10 mouse cellular contexts compared by ENCODE assay signal in the genomic region with DNA sequence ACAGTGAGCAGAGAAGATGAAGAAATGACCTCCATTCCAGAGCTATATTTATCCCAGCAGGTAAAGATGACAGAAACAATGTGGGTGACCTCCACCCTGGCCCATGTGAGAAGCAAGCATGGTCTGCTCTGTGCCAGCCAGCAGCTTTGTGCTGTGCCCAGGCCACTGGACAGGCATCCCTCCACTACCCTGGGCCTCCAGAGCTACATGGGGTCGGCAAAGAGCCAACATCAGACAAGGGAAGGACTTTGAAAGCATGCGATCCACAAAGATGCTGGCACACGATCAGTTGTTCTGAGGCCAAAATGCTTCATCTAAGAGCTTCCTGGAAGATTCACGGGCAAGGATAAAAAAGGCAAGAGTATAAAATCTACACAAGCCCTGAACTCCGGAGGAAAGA. TPM values are rescaled to one million over a fixed set of nuclear protein-coding genes. Genes with fewer than 3 reads are reported as not detected.
DNase-seq lines count a peak whose midpoint lies in the region; TF ChIP-seq lines count a peak whose summit lies in the region.
"Had no signal": no experiment of that assay in that cellular context is flagged by ENCODE, and none has a peak within 500 bp of the region (broad histone marks: within the 10 kb centered on the region; RNA-seq: fewer than 3 reads in every experiment).

No protein-coding gene starts in this region.

- TF ChIP-seq CTCF in cerebellum, adult 2 months (IDR thresholded peaks at IDR 0.05; ENCODE audit: borderline replicate concordance, insufficient read depth, low read depth, low read length), result no peak

- H3K27me3 ChIP-seq in cerebellum, adult 2 months (ENCODE audit: control insufficient read depth, insufficient read depth, low read length), result no peaks in the 10 kb centered on the region
- H3K27me3 ChIP-seq: intestine, embryonic 15.5 days had no signal

- no peak for TF ChIP-seq POLR2A in cerebellum, adult 2 months (IDR thresholded peaks at IDR 0.05; ENCODE audit: borderline replicate concordance, insufficient read depth, low read length)

- H3K27ac ChIP-seq in cerebellum, adult 2 months (ENCODE audit: insufficient read depth, low read length), result no peak overlapping the region
- H3K27ac ChIP-seq: intestine, embryonic 15.5 days; macrophage had no signal

- peaks cover 6% of the 10 kb centered on the region for H3K4me1 ChIP-seq in cerebellum, adult 2 months (ENCODE audit: control insufficient read depth, insufficient read depth, low read length)
- H3K4me1 ChIP-seq: intestine, embryonic 15.5 days had no signal

- 7% methylated on average over 5 of the region's 5 CpGs for WGBS in cerebellum, adult 2 months

- no peak overlapping the region for H3K4me3 ChIP-seq in cerebellum, adult 2 months (replicated peaks; ENCODE audit: insufficient read depth, low read depth, low read length)
- H3K4me3 ChIP-seq: intestine, embryonic 15.5 days had no signal

- peak; percentile 36 to 39 for DNase-seq in layer of hippocampus, postnatal 10 days (ENCODE audit: low spot score in 2 of 2)
- DNase-seq in layer of hippocampus, adult 8-10 months (ENCODE audit: low spot score in 2 of 2), result no peak
- peak; percentile 77 for DNase-seq in Muller cell, postnatal 12 days (ENCODE audit: inconsistent ontology term)
- peak; percentile 2 for DNase-seq in NIH3T3 (ENCODE audit: low read depth)
- DNase-seq in cerebellum, adult 2 months, result peak; percentile 63 to 76
- DNase-seq in spleen, adult 12 weeks (ENCODE audit: low spot score), result no peak
- DNase-seq in urinary bladder, adult 18-20 months (ENCODE audit: low spot score in 2 of 2), result no peak
- DNase-seq: layer of hippocampus, adult 9-11 months had no signal

RNA-seq across cellular contexts. Expression of a gene that starts 36.6 kb away (rescaled TPM):
- total RNA-seq in layer of hippocampus, postnatal 10 days (2021), result 100 to 1,000 TPM; 142 to 154 TPM
- total RNA-seq in layer of hippocampus, adult 8-10 months (2022), result 100 to 1,000 TPM; 126 to 148 (median 138) TPM
- 37.9 and 42.0 TPM in 2 replicates for polyA plus RNA-seq in cerebellum, adult 2 months (2012; rRNA removed)
- polyA plus RNA-seq: macrophage had no signal

Comparison
In these comparisons a context has a peak if more than half of its experiments do, and no peak if none do; other contexts are left out.
1. DNase-seq: peak in layer of hippocampus, postnatal 10 days (2 of 2), Muller cell, postnatal 12 days (single experiment), NIH3T3 (single experiment) and cerebellum, adult 2 months (2 of 2); none in layer of hippocampus, adult 8-10 months (0 of 2), spleen, adult 12 weeks (single experiment) and urinary bladder, adult 18-20 months (0 of 2).